ENCODE assay signal across 8 mouse cellular contexts in genomic region chr9:64174766-64175165, GRCm38 (mm10). TPM values are rescaled to one million over a fixed set of nuclear protein-coding genes. Genes with fewer than 3 reads are reported as not detected.
DNase-seq lines count a peak whose midpoint lies in the region; ATAC-seq and TF ChIP-seq lines count a peak whose summit lies in the region.

No protein-coding gene starts in this region.

- no peak overlapping the region for H3K27ac ChIP-seq in kidney, postnatal 0 days
- H3K27ac ChIP-seq in embryonic facial prominence, embryonic 10.5 days (replicated peaks): no peak overlapping the region
- no peak overlapping the region for H3K27ac ChIP-seq in intestine, embryonic 14.5 days (ENCODE audit: low read depth)
- H3K27ac ChIP-seq in neural tube, embryonic 12.5 days: no peak overlapping the region

- H3K4me1 ChIP-seq in kidney, postnatal 0 days (replicated peaks; ENCODE audit: insufficient read depth, low read length): peaks cover 5% of the 10 kb centered on the region; the same call in 1 of the 2 replicates
- H3K4me1 ChIP-seq in embryonic facial prominence, embryonic 10.5 days: peaks cover 29% of the 10 kb centered on the region
- H3K4me1 ChIP-seq in intestine, embryonic 14.5 days (replicated peaks; ENCODE audit: control insufficient read depth, insufficient read depth, low read length): peaks cover 10% of the 10 kb centered on the region; the same call in 1 of the 2 replicates
- H3K4me1 ChIP-seq in neural tube, embryonic 12.5 days: peaks cover 20% of the 10 kb centered on the region

- TF ChIP-seq CTCF in kidney, postnatal 0 days (IDR thresholded peaks at IDR 0.05; ENCODE audit: low read depth): no peak

- no peaks in the 10 kb centered on the region for H3K9me3 ChIP-seq in kidney, postnatal 0 days (replicated peaks; ENCODE audit: low read length)
- no peaks in the 10 kb centered on the region for H3K9me3 ChIP-seq in embryonic facial prominence, embryonic 10.5 days
- H3K9me3 ChIP-seq in intestine, embryonic 14.5 days (ENCODE audit: control insufficient read depth, low read length): no peaks in the 10 kb centered on the region
- H3K9me3 ChIP-seq in neural tube, embryonic 12.5 days: no peaks in the 10 kb centered on the region

- peaks cover 32% of the 10 kb centered on the region for H3K36me3 ChIP-seq in kidney, postnatal 0 days (ENCODE audit: insufficient read depth, low read length)
- H3K36me3 ChIP-seq in embryonic facial prominence, embryonic 10.5 days (replicated peaks): peaks cover 47% of the 10 kb centered on the region
- peaks cover 45% of the 10 kb centered on the region for H3K36me3 ChIP-seq in intestine, embryonic 14.5 days (ENCODE audit: control insufficient read depth, insufficient read depth, low read length)
- peaks cover 38% of the 10 kb centered on the region for H3K36me3 ChIP-seq in neural tube, embryonic 12.5 days

- peak overlapping the region; percentile 62 for H3K4me2 ChIP-seq in kidney, postnatal 0 days (ENCODE audit: low read length)
- H3K4me2 ChIP-seq in intestine, embryonic 14.5 days (ENCODE audit: low read length): peak overlapping the region; percentile 83
- H3K4me2 ChIP-seq in neural tube, embryonic 12.5 days (replicated peaks): peak overlapping the region; percentile 81

- 0 out of 2 replicates have a peak overlapping the region, but pooled peaks have one; percentile 95 for H3K9ac ChIP-seq in kidney, postnatal 0 days (ENCODE audit: low read depth, low read length)
- peak overlapping the region; percentile 94 for H3K9ac ChIP-seq in intestine, embryonic 14.5 days (ENCODE audit: low read length)
- H3K9ac ChIP-seq in neural tube, embryonic 12.5 days: no peak overlapping the region

- H3K4me3 ChIP-seq in kidney, postnatal 0 days (replicated peaks; ENCODE audit: low read depth, low read length): 0 out of 2 replicates have a peak overlapping the region, but pooled peaks have one; percentile 98
- H3K4me3 ChIP-seq in embryonic facial prominence, embryonic 10.5 days: peak overlapping the region; percentile 74
- peak overlapping the region; percentile 94 for H3K4me3 ChIP-seq in intestine, embryonic 14.5 days (ENCODE audit: low read depth, low read length)
- no peak overlapping the region for H3K4me3 ChIP-seq in neural tube, embryonic 12.5 days

- no peak for ATAC-seq in kidney, postnatal 0 days (replicated peaks; ENCODE audit: low FRiP score, low read depth)
- no peak for ATAC-seq in intestine, embryonic 14.5 days (replicated peaks; ENCODE audit: low FRiP score, low TSS enrichment, low read depth)
- no peak for ATAC-seq in neural tube, embryonic 12.5 days (ENCODE audit: low FRiP score, low read depth)

- H3K27me3 ChIP-seq in kidney, postnatal 0 days (ENCODE audit: insufficient read depth, low read length): no peaks in the 10 kb centered on the region
- H3K27me3 ChIP-seq in embryonic facial prominence, embryonic 10.5 days (replicated peaks; ENCODE audit: low read depth, poor library complexity, severe bottlenecking): no peaks in the 10 kb centered on the region
- H3K27me3 ChIP-seq in intestine, embryonic 14.5 days (replicated peaks; ENCODE audit: control insufficient read depth, insufficient read depth, low read length): no peaks in the 10 kb centered on the region
- H3K27me3 ChIP-seq in neural tube, embryonic 12.5 days (replicated peaks): no peaks in the 10 kb centered on the region

- intact Hi-C loops in gastrocnemius, postnatal 36 days (cut with DNase I): no loop called here

- 60% methylated on average over 8 of the region's 8 CpGs for WGBS in kidney, postnatal 0 days
- 74% methylated on average over 8 of the region's 8 CpGs for WGBS in embryonic facial prominence, embryonic 10.5 days
- 68% methylated on average over 8 of the region's 8 CpGs for WGBS in intestine, embryonic 14.5 days
- WGBS in neural tube, embryonic 12.5 days: 68% methylated on average over 8 of the region's 8 CpGs

- no peak for DNase-seq in kidney, postnatal 0 days (ENCODE audit: low spot score)
- DNase-seq in kidney, adult 11 months: no peak
- no peak for DNase-seq in embryonic facial prominence, embryonic 10.5 days (ENCODE audit: low spot score)
- no peak for DNase-seq in intestine, embryonic 14.5 days (ENCODE audit: low spot score)
- no peak for DNase-seq in retina, postnatal 1 day
- DNase-seq in gastrocnemius, postnatal 36 days: no peak
- DNase-seq in urinary bladder, postnatal 10 days (ENCODE audit: low spot score): no peak

RNA-seq across cellular contexts. Expression of gene Rpl4, which starts 1.6 kb away (rescaled TPM):
- polyA plus RNA-seq in kidney, postnatal 0 days (2015; fragmentation: Nextera tagmentation; extraction: Ambion mirVana): 1,162 and 1,196 TPM in 2 replicates
- polyA plus RNA-seq in embryonic facial prominence, embryonic 10.5 days (2016; fragmentation: Nextera tagmentation; extraction: Ambion mirVana): 1,235 and 1,262 TPM in 2 replicates
- 1,426 and 1,532 TPM in 2 replicates for polyA plus RNA-seq in intestine, embryonic 14.5 days (2014; fragmentation: Nextera tagmentation; extraction: Ambion mirVana)
- polyA plus RNA-seq in neural tube, embryonic 12.5 days (2016; fragmentation: Nextera tagmentation; extraction: Ambion mirVana): 801 and 813 TPM in 2 replicates
- total RNA-seq in gastrocnemius, postnatal 36 days (2021): 100 to 1,000 TPM; 436 to 550 TPM

RNA-seq across cellular contexts. Expression of gene Zwilch, which starts 1.9 kb away (rescaled TPM):
- 7.5 and 8.6 TPM in 2 replicates for polyA plus RNA-seq in kidney, postnatal 0 days (2015; fragmentation: Nextera tagmentation; extraction: Ambion mirVana)
- polyA plus RNA-seq in embryonic facial prominence, embryonic 10.5 days (2016; fragmentation: Nextera tagmentation; extraction: Ambion mirVana): 43.7 and 46.1 TPM in 2 replicates
- polyA plus RNA-seq in intestine, embryonic 14.5 days (2014; fragmentation: Nextera tagmentation; extraction: Ambion mirVana): 27.7 and 33.3 TPM in 2 replicates
- 18.3 and 18.9 TPM in 2 replicates for polyA plus RNA-seq in neural tube, embryonic 12.5 days (2016; fragmentation: Nextera tagmentation; extraction: Ambion mirVana)
- under 1 TPM; 0.52 to 0.79 TPM for total RNA-seq in gastrocnemius, postnatal 36 days (2021)

RNA-seq across cellular contexts. Expression of gene Snapc5, which starts 4.3 kb away (rescaled TPM):
- polyA plus RNA-seq in kidney, postnatal 0 days (2015; fragmentation: Nextera tagmentation; extraction: Ambion mirVana): 25.8 and 29.6 TPM in 2 replicates
- polyA plus RNA-seq in embryonic facial prominence, embryonic 10.5 days (2016; fragmentation: Nextera tagmentation; extraction: Ambion mirVana): 29.0 and 31.8 TPM in 2 replicates
- polyA plus RNA-seq in intestine, embryonic 14.5 days (2014; fragmentation: Nextera tagmentation; extraction: Ambion mirVana): 29.2 and 30.2 TPM in 2 replicates
- polyA plus RNA-seq in neural tube, embryonic 12.5 days (2016; fragmentation: Nextera tagmentation; extraction: Ambion mirVana): 34.4 and 35.0 TPM in 2 replicates
- 10 to 100 TPM; 17.7 to 18.9 TPM for total RNA-seq in gastrocnemius, postnatal 36 days (2021)

RNA-seq across cellular contexts. Expression of gene Lctl, which starts 57.8 kb away (rescaled TPM):
- polyA plus RNA-seq in kidney, postnatal 0 days (2015; fragmentation: Nextera tagmentation; extraction: Ambion mirVana): 0.23 and 0.29 TPM in 2 replicates
- 0.11 TPM in 1 of 2 replicates, not detected in the other for polyA plus RNA-seq in embryonic facial prominence, embryonic 10.5 days (2016; fragmentation: Nextera tagmentation; extraction: Ambion mirVana)
- polyA plus RNA-seq in intestine, embryonic 14.5 days (2014; fragmentation: Nextera tagmentation; extraction: Ambion mirVana): not detected in 2 replicates
- not detected in 2 replicates for polyA plus RNA-seq in neural tube, embryonic 12.5 days (2016; fragmentation: Nextera tagmentation; extraction: Ambion mirVana)
- not detected for total RNA-seq in gastrocnemius, postnatal 36 days (2021)
